Mouse (Mus musculus): ENCODE measurements around the gene Olfr45. TPM values are rescaled to one million over a fixed set of nuclear protein-coding genes. Genes with fewer than 3 reads are reported as not detected.
"Not testable (repeated sequence)": the region's sequence is repeated elsewhere in the genome, so short reads cannot be mapped to it uniquely, and the experiment has no call there.

The Olfr45 gene
- 0.04 and 0.13 TPM in 2 replicates for polyA plus RNA-seq (2015; fragmentation: Nextera tagmentation; extraction: Ambion mirVana)

- 94% methylated on average over 1 of the region's 1 CpGs for WGBS
- no peak within 1 kb of the TSS for H3K27ac ChIP-seq
- peaks cover 7% of the 10 kb centered on the region; the same call in 1 of the 2 replicates for H3K9me3 ChIP-seq
- ATAC-seq (ENCODE audit: low FRiP score, low read depth): no peak
- H3K27me3 ChIP-seq: no peaks in the 10 kb centered on the region
- no peaks in the 10 kb centered on the region for H3K4me1 ChIP-seq
- no peak within 1 kb of the TSS for H3K4me3 ChIP-seq
- no peak within 1 kb of the TSS for H3K9ac ChIP-seq
- H3K36me3 ChIP-seq: no peaks in the 10 kb centered on the region
- H3K4me2 ChIP-seq (replicated peaks): no peak within 1 kb of the TSS
These were observed at the start of gene Olfr45 for GRCm38 (mm10) chr7:140681651-140682050. Gene Olfr45 (plus strand): TSS chr7:140681951.

GRCm38 (mm10) chr7:140646152-140646551, 35.6 kb upstream of the Olfr45 start, which contains the start of gene Olfr53:
Gene Olfr53 (plus strand): TSS chr7:140646452.
- H3K4me3 ChIP-seq: no peak within 1 kb of the TSS
- H3K4me1 ChIP-seq: no peaks in the 10 kb centered on the region
- no peaks in the 10 kb centered on the region for H3K27me3 ChIP-seq
- no peak within 1 kb of the TSS for H3K4me2 ChIP-seq (replicated peaks)
- H3K9ac ChIP-seq: no peak within 1 kb of the TSS
- ATAC-seq (ENCODE audit: low FRiP score, low read depth): no peak
- H3K27ac ChIP-seq: no peak within 1 kb of the TSS
- no peaks in the 10 kb centered on the region for H3K9me3 ChIP-seq
- 84% methylated on average over 1 of the region's 1 CpGs for WGBS
- H3K36me3 ChIP-seq: no peaks in the 10 kb centered on the region

GRCm38 (mm10) chr7:140659630-140660029, 22.1 kb upstream of the Olfr45 start, which contains the start of gene Olfr539:
Gene Olfr539 (plus strand): TSS chr7:140659930.
- no peak within 1 kb of the TSS for H3K4me3 ChIP-seq
- no peaks in the 10 kb centered on the region for H3K27me3 ChIP-seq
- WGBS: 67% methylated on average over 4 of the region's 4 CpGs
- no peak within 1 kb of the TSS for H3K4me2 ChIP-seq (replicated peaks)
- H3K27ac ChIP-seq: no peak within 1 kb of the TSS
- no peak for ATAC-seq (ENCODE audit: low FRiP score, low read depth)
- no peaks in the 10 kb centered on the region for H3K4me1 ChIP-seq
- no peak within 1 kb of the TSS for H3K9ac ChIP-seq
- H3K9me3 ChIP-seq: no peaks in the 10 kb centered on the region
- no peaks in the 10 kb centered on the region for H3K36me3 ChIP-seq

- ATAC-seq (ENCODE audit: low FRiP score, low read depth); H3K9ac ChIP-seq; H3K36me3 ChIP-seq; H3K4me3 ChIP-seq; H3K27ac ChIP-seq; H3K4me1 ChIP-seq; H3K4me2 ChIP-seq (replicated peaks); H3K27me3 ChIP-seq; H3K9me3 ChIP-seq: not testable (repeated sequence)
- 94% methylated on average over 3 of the region's 3 CpGs for WGBS
These were observed 11.1 kb upstream of the Olfr45 start for GRCm38 (mm10) chr7:140670693-140671092.

- H3K27ac ChIP-seq: no peak overlapping the region
- H3K4me1 ChIP-seq: no peaks in the 10 kb centered on the region; the same call in 1 of the 2 replicates
- no peaks in the 10 kb centered on the region for H3K36me3 ChIP-seq
- H3K9ac ChIP-seq: no peak overlapping the region
- 0% methylated on average over 6 of the region's 6 CpGs for WGBS
- H3K9me3 ChIP-seq: peaks cover 12% of the 10 kb centered on the region
- no peaks in the 10 kb centered on the region for H3K27me3 ChIP-seq
- no peak for ATAC-seq (ENCODE audit: low FRiP score, low read depth)
- H3K4me2 ChIP-seq (replicated peaks): peak overlapping the region; percentile 31; the same call in 1 of the 2 replicates
- H3K4me3 ChIP-seq: no peak overlapping the region
These were observed 5.9 kb upstream of the Olfr45 start for GRCm38 (mm10) chr7:140675863-140676262.

GRCm38 (mm10) chr7:140679591-140679990, 2.2 kb upstream of the Olfr45 start:
- H3K27ac ChIP-seq; H3K4me1 ChIP-seq; H3K36me3 ChIP-seq; H3K4me3 ChIP-seq; H3K9me3 ChIP-seq; H3K9ac ChIP-seq; H3K27me3 ChIP-seq; ATAC-seq (ENCODE audit: low FRiP score, low read depth); H3K4me2 ChIP-seq (replicated peaks): not testable (repeated sequence)
- 72% methylated on average over 4 of the region's 4 CpGs for WGBS

GRCm38 (mm10) chr7:140696967-140697366, 15.2 kb downstream of the Olfr45 start, which contains the start of gene Olfr541:
Gene Olfr541 (plus strand): TSS chr7:140697267.
- no peak for ATAC-seq (ENCODE audit: low FRiP score, low read depth)
- Histone ChIP-seq H3K27ac (no peak within 1 kb of the TSS), H3K36me3 (no peaks in the 10 kb centered on the region), H3K27me3 (no peaks in the 10 kb centered on the region), H3K9me3 (no peaks in the 10 kb centered on the region), H3K4me1 (no peaks in the 10 kb centered on the region), H3K9ac (no peak within 1 kb of the TSS), H3K4me2 (replicated peaks) (no peak within 1 kb of the TSS), H3K4me3 (no peak within 1 kb of the TSS)

- Histone ChIP-seq H3K4me3 (no peak overlapping the region), H3K4me2 (replicated peaks) (no peak overlapping the region), H3K9ac (no peak overlapping the region), H3K27ac (no peak overlapping the region), H3K27me3 (no peaks in the 10 kb centered on the region), H3K4me1 (no peaks in the 10 kb centered on the region), H3K36me3 (no peaks in the 10 kb centered on the region), H3K9me3 (no peaks in the 10 kb centered on the region)
- WGBS: 84% methylated on average over 2 of the region's 2 CpGs
- ATAC-seq (ENCODE audit: low FRiP score, low read depth): no peak
These were observed 24.6 kb downstream of the Olfr45 start for GRCm38 (mm10) chr7:140706348-140706747.

- Histone ChIP-seq H3K4me2 (replicated peaks) (no peak overlapping the region), H3K27ac (no peak overlapping the region), H3K9me3 (no peaks in the 10 kb centered on the region), H3K36me3 (no peaks in the 10 kb centered on the region), H3K9ac (no peak overlapping the region), H3K27me3 (no peaks in the 10 kb centered on the region), H3K4me1 (no peaks in the 10 kb centered on the region), H3K4me3 (no peak overlapping the region)
- no peak for ATAC-seq (ENCODE audit: low FRiP score, low read depth)
- WGBS: 82% methylated on average over 6 of the region's 6 CpGs
These were observed 26.0 kb downstream of the Olfr45 start for GRCm38 (mm10) chr7:140707536-140708284.

- H3K27ac ChIP-seq: no peak overlapping the region
- 82% methylated on average over 7 of the region's 7 CpGs for WGBS
- no peaks in the 10 kb centered on the region for H3K27me3 ChIP-seq
- no peak overlapping the region for H3K4me2 ChIP-seq (replicated peaks)
- no peak for ATAC-seq (ENCODE audit: low FRiP score, low read depth)
- H3K36me3 ChIP-seq: no peaks in the 10 kb centered on the region
- no peak overlapping the region for H3K4me3 ChIP-seq
- H3K4me1 ChIP-seq: no peaks in the 10 kb centered on the region
- no peaks in the 10 kb centered on the region for H3K9me3 ChIP-seq
- H3K9ac ChIP-seq: no peak overlapping the region
These were observed 35.7 kb downstream of the Olfr45 start for GRCm38 (mm10) chr7:140717155-140718055.

- H3K27ac ChIP-seq: no peak overlapping the region
- H3K4me2 ChIP-seq (replicated peaks): no peak overlapping the region
- no peak overlapping the region for H3K4me3 ChIP-seq
- H3K27me3 ChIP-seq: no peaks in the 10 kb centered on the region
- H3K4me1 ChIP-seq: no peaks in the 10 kb centered on the region
- H3K9me3 ChIP-seq: no peaks in the 10 kb centered on the region
- no peak overlapping the region for H3K9ac ChIP-seq
- H3K36me3 ChIP-seq: no peaks in the 10 kb centered on the region
- no peak for ATAC-seq (ENCODE audit: low FRiP score, low read depth)
- WGBS: 83% methylated on average over 6 of the region's 6 CpGs
These were observed 39.3 kb downstream of the Olfr45 start for GRCm38 (mm10) chr7:140721095-140721494.

GRCm38 (mm10) chr7:140725558-140725957, 43.8 kb downstream of the Olfr45 start:
- Histone ChIP-seq H3K9me3 (0 out of 2 replicates have a peak, but pooled peaks cover 5% of the 10 kb centered on the region), H3K4me3 (no peak overlapping the region), H3K9ac (no peak overlapping the region), H3K27me3 (no peaks in the 10 kb centered on the region), H3K4me2 (replicated peaks) (no peak overlapping the region), H3K27ac (no peak overlapping the region), H3K36me3 (no peaks in the 10 kb centered on the region), H3K4me1 (no peaks in the 10 kb centered on the region)
- ATAC-seq (ENCODE audit: low FRiP score, low read depth): no peak
